25 mouse cellular contexts compared by ENCODE assay signal in genomic region chr3:95541186-95541585, GRCm38 (mm10). TPM values are rescaled to one million over a fixed set of nuclear protein-coding genes. Genes with fewer than 3 reads are reported as not detected.
DNase-seq lines count a peak whose midpoint lies in the region; ATAC-seq and TF ChIP-seq lines count a peak whose summit lies in the region.
"Not testable (repeated sequence)": the region's sequence is repeated elsewhere in the genome, so short reads cannot be mapped to it uniquely, and the experiment has no call there.
"Had no signal": no experiment of that assay in that cellular context is flagged by ENCODE, and none has a peak within 500 bp of the region (broad histone marks: within the 10 kb centered on the region; RNA-seq: fewer than 3 reads in every experiment).

No protein-coding gene starts in this region.

- H3K27ac ChIP-seq in CH12.LX (ENCODE audit: insufficient read depth, low read depth): peak overlapping the region; percentile 85
- H3K27ac ChIP-seq in midbrain, embryonic 11.5 days (ENCODE audit: low read depth, low read length): not testable (repeated sequence)

- TF ChIP-seq RAD21 in CH12.LX (IDR thresholded peaks at IDR 0.05; ENCODE audit: low read depth, low read length): not testable (repeated sequence)

- dilution Hi-C loops in CH12.LX (cut with MboI; ENCODE audit: extremely low pct_ligation_motif_present, extremely low pct_unique_long_range_greater_than_20kb, low sequenced_read_pairs): not testable (repeated sequence)

- not testable (repeated sequence) for H3K9me3 ChIP-seq in CH12.LX (replicated peaks; ENCODE audit: low read length); midbrain, embryonic 11.5 days (ENCODE audit: control insufficient read depth, low read length)

- not testable (repeated sequence) for TF ChIP-seq CTCF in CH12.LX (conservative IDR thresholded peaks at IDR 0.05 in 1 of 2, IDR thresholded peaks at IDR 0.05 in 1 of 2; ENCODE audit: low read depth in 2 of 2, low read length in 2 of 2)

- H3K27me3 ChIP-seq in CH12.LX (replicated peaks); midbrain, embryonic 11.5 days (ENCODE audit: control insufficient read depth, insufficient read depth, low read length): not testable (repeated sequence)

- not testable (repeated sequence) for H3K4me3 ChIP-seq in CH12.LX (replicated peaks in 1 of 3; ENCODE audit: low read depth in 2 of 3, low read length in 2 of 3, poor library complexity in 1 of 3); midbrain, embryonic 11.5 days (ENCODE audit: low read depth, low read length)

- peak; percentile 57 for ATAC-seq in activated CD4-positive, CD25-positive, alpha-beta regulatory T cell, adult 4 months
- not testable (repeated sequence) for ATAC-seq in midbrain, embryonic 11.5 days (ENCODE audit: low FRiP score)

- not testable (repeated sequence) for TF ChIP-seq EP300 in CH12.LX (IDR thresholded peaks at IDR 0.05; ENCODE audit: low read length)

- 73% methylated on average over 2 of the region's 2 CpGs for WGBS in midbrain, embryonic 11.5 days

- peaks cover 42 to 76% of the 10 kb centered on the region in 2 experiments for H3K36me3 ChIP-seq in CH12.LX (replicated peaks in 1 of 2; ENCODE audit: control insufficient read depth in 1 of 2, insufficient read depth in 1 of 2, low read length in 1 of 2)
- not testable (repeated sequence) for H3K36me3 ChIP-seq in midbrain, embryonic 11.5 days (ENCODE audit: control insufficient read depth, insufficient read depth, low read length)

- H3K79me2 ChIP-seq in CH12.LX (replicated peaks; ENCODE audit: control insufficient read depth, extremely low read depth, insufficient read depth, poor library complexity, severe bottlenecking): not testable (repeated sequence)

- peak; percentile 48 to 60 for DNase-seq in B cell, adult 2 months
- peak; percentile 63 for DNase-seq in CD4-positive, CD25-positive, alpha-beta regulatory T cell, adult 2 months (ENCODE audit: low read depth, low spot score)
- DNase-seq in CH12.LX (ENCODE audit: extremely low read depth): peak; percentile 47
- DNase-seq in induced T-regulatory cell, adult 2 months (ENCODE audit: low read depth): peak; percentile 61
- DNase-seq in midbrain, embryonic 11.5 days (ENCODE audit: low spot score, missing footprints): peak; percentile 12
- peak; percentile 62 to 70 for DNase-seq in spleen, postnatal 36 days (ENCODE audit: low spot score in 2 of 2)
- peak; percentile 19 for DNase-seq in thymus, postnatal 25 days

- 0 out of 2 replicates have a peak, but pooled peaks have one; percentile 19 for TF ChIP-seq POLR2A in CH12.LX (IDR thresholded peaks at IDR 0.05; ENCODE audit: low read depth, low read length)

- peaks cover 10 to 37% of the 10 kb centered on the region in 2 experiments; a peak in 3 of 4 replicates for H3K4me1 ChIP-seq in CH12.LX (ENCODE audit: control insufficient read depth in 1 of 2, insufficient read depth in 2 of 2)
- H3K4me1 ChIP-seq in midbrain, embryonic 11.5 days (ENCODE audit: control insufficient read depth, insufficient read depth, low read length): not testable (repeated sequence)

- in situ Hi-C loops in CH12.LX (cut with MboI; ENCODE audit: low pct_ligation_motif_present, low pct_unique_long_range_greater_than_20kb, low sequenced_read_pairs): not testable (repeated sequence)

- peak overlapping the region; percentile 41 for H3K4me2 ChIP-seq in CH12.LX (ENCODE audit: insufficient read depth, low read depth, poor library complexity, severe bottlenecking)
- H3K4me2 ChIP-seq in midbrain, embryonic 11.5 days: not testable (repeated sequence)

- peak overlapping the region; percentile 23 for H3K9ac ChIP-seq in CH12.LX (ENCODE audit: insufficient read depth, low read depth)
- H3K9ac ChIP-seq in midbrain, embryonic 11.5 days (ENCODE audit: low read length): not testable (repeated sequence)

TF ChIP-seq in CH12.LX, 34 proteins besides CTCF, POLR2A, EP300 and RAD21:
- TF ChIP-seq ELF1 (IDR thresholded peaks at IDR 0.05; ENCODE audit: low read depth, low read length) (peak; percentile 44; the same call in 1 of the 2 replicates), ETS1 (conservative IDR thresholded peaks at IDR 0.05; ENCODE audit: low read depth, low read length) (peak; percentile 27; the same call in 1 of the 2 replicates)

RNA-seq across cellular contexts. Expression of gene Ctss, which starts 14.6 kb away (rescaled TPM):
- total RNA-seq in CH12.LX (2012; rRNA removed): 178 and 202 TPM in 2 replicates
- total RNA-seq in CH12.LX (2014; rRNA removed): 282 and 300 TPM in 2 replicates
- 238 and 271 TPM in 2 replicates for polyA plus RNA-seq in CH12.LX (2012; ENCODE audit: insufficient read length, low read depth)
- polyA plus RNA-seq in activated CD4-positive, CD25-positive, alpha-beta regulatory T cell, adult 4 months (2017; shearing (Covaris generic)): 100 to 1,000 TPM; 365 to 472 TPM
- polyA plus RNA-seq in midbrain, embryonic 11.5 days (2014; fragmentation: Nextera tagmentation; extraction: Ambion mirVana): 10.2 TPM in 2 replicates
- total RNA-seq: MEL had no signal
- polyA plus RNA-seq: C2C12 had no signal

RNA-seq across cellular contexts. Expression of gene Hormad1, which starts 18.3 kb away (rescaled TPM):
- total RNA-seq in CH12.LX (2012; rRNA removed): not detected in 2 replicates
- not detected in 2 replicates for total RNA-seq in CH12.LX (2014; rRNA removed)
- polyA plus RNA-seq in CH12.LX (2012; ENCODE audit: insufficient read length, low read depth): not detected in 2 replicates
- not detected for polyA plus RNA-seq in activated CD4-positive, CD25-positive, alpha-beta regulatory T cell, adult 4 months (2017; shearing (Covaris generic))
- polyA plus RNA-seq in midbrain, embryonic 11.5 days (2014; fragmentation: Nextera tagmentation; extraction: Ambion mirVana): not detected in 2 replicates
- total RNA-seq: adrenal gland, adult 2 months; adrenal gland, postnatal 10 days; adrenal gland, postnatal 25 days; adrenal gland, postnatal 4 days; common myeloid progenitor, adult 5-6 weeks; MEL had no signal
- polyA plus RNA-seq: adrenal gland, adult 2 months; brain, embryonic 14.5 days; C2C12; embryonic facial prominence, embryonic 11.5 days; embryonic facial prominence, embryonic 13.5 days; embryonic facial prominence, embryonic 15.5 days; erythroblast, embryonic 14.5 days; forebrain, embryonic 10.5 days; forebrain, embryonic 12.5 days; forebrain, embryonic 14.5 days; forebrain, embryonic 16.5 days; frontal cortex, adult 2 months had no signal

RNA-seq across cellular contexts. Expression of gene Ctsk, which starts 42.1 kb away (rescaled TPM):
- total RNA-seq in CH12.LX (2012; rRNA removed) (0.13 TPM in 1 of 2 replicates, not detected in the other), CH12.LX (2014; rRNA removed) (not detected in 2 replicates)
- 0.20 TPM in 1 of 2 replicates, not detected in the other for polyA plus RNA-seq in CH12.LX (2012; ENCODE audit: insufficient read length, low read depth)
- not detected for polyA plus RNA-seq in activated CD4-positive, CD25-positive, alpha-beta regulatory T cell, adult 4 months (2017; shearing (Covaris generic))
- polyA plus RNA-seq in midbrain, embryonic 11.5 days (2014; fragmentation: Nextera tagmentation; extraction: Ambion mirVana): 6.7 and 8.0 TPM in 2 replicates
- total RNA-seq: common myeloid progenitor, adult 5-6 weeks had no signal
- polyA plus RNA-seq: erythroblast, embryonic 14.5 days had no signal

RNA-seq across cellular contexts. Expression of gene Golph3l, which starts 47.5 kb away (rescaled TPM):
- total RNA-seq in CH12.LX (2012; rRNA removed) (22.4 and 23.4 TPM in 2 replicates), CH12.LX (2014; rRNA removed) (35.5 and 36.9 TPM in 2 replicates)
- 21.6 and 22.7 TPM in 2 replicates for polyA plus RNA-seq in CH12.LX (2012; ENCODE audit: insufficient read length, low read depth)
- polyA plus RNA-seq in activated CD4-positive, CD25-positive, alpha-beta regulatory T cell, adult 4 months (2017; shearing (Covaris generic)): 10 to 100 TPM; 28.3 to 34.6 TPM
- 41.8 and 45.1 TPM in 2 replicates for polyA plus RNA-seq in midbrain, embryonic 11.5 days (2014; fragmentation: Nextera tagmentation; extraction: Ambion mirVana)

Comparison
In these comparisons a context has a peak if more than half of its experiments do, and no peak if none do; other contexts are left out.
1. DNase-seq: peak in every context shown above with its lines; median percentile 66 in spleen, postnatal 36 days; 63 in CD4-positive, CD25-positive, alpha-beta regulatory T cell, adult 2 months; 61 in induced T-regulatory cell, adult 2 months; 54 in B cell, adult 2 months; 47 in CH12.LX; 19 in thymus, postnatal 25 days; 12 in midbrain, embryonic 11.5 days.
2. RNA of gene Ctss, which starts 14.6 kb away (polyA plus RNA-seq): 365 to 472 TPM in activated CD4-positive, CD25-positive, alpha-beta regulatory T cell, adult 4 months and 238 to 271 TPM in CH12.LX; 10.2 TPM in midbrain, embryonic 11.5 days; every median in the first group is over 10 times any median in the second.